Mouse (Mus musculus) cerebellum, adult 2 months (tissue): ENCODE data around the gene Armh3.

Experiments used
- CTCF ChIP-seq: fragments of 200-500 bp; IDR thresholded peaks from 2 replicates; pipeline ENCODE4 v1.5.1; 2011; ENCODE audit warnings: low read depth, mild to moderate bottlenecking, control low read depth, low read length, moderate library complexity, borderline replicate concordance; ENCODE audit not compliant: insufficient read depth
- POLR2A ChIP-seq: fragments of 200-500 bp; IDR thresholded peaks from 2 replicates; pipeline ENCODE4 v1.6.1; 2011; ENCODE audit warnings: low read length, control low read depth, borderline replicate concordance; ENCODE audit not compliant: insufficient read depth

DNA sequence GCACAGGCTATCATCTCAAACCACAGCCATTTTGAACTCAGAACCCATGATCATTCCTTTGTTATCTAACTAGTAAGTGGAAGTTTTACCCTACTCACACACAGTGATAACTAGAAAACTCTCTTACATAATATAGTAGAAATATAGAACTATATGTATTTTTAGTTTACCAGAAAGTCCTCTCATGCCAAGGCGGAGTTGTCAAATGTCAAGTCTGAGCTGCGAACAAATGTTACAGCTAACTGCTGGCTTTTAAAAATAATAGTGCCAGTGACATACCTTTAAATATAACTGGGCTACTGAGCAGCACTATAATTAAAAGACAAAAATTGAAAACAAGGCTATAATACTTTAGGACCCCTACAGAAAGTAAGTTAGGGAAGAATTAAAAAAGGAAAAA, 51.0 kb downstream of the Armh3 start:
- TF ChIP-seq CTCF (no peak), POLR2A (no peak)
